Mouse (Mus musculus): Measurements from ENCODE around the gene Phf12. TPM values are rescaled to one million over a fixed set of nuclear protein-coding genes. Genes with fewer than 3 reads are reported as not detected.
A peak's percentile ranks its signal among the peaks of the same experiment; 100 is the strongest.

Phf12 gene
- total RNA-seq, 2 experiments from 2014 or later, result 27.2 to 45.7 TPM

DNA sequence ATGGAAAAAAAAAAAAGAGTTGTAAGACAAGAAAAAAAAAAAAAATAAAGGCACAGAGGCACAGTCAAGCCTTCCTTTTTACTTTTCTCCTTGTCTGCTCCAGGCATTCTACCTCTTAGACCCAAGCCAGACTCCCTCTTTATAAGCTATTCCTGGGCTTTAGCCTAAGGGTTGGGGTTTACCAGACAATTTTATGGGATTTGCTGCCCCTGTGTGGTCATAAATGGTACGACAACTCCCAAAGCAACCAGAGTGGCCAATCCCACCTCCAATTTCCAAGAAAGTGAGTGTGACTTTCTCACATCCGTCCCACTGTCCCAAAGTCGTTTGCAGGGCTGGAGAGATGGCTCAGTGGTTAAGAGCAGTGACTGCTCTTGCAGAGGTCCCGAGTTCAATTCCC, 15.4 kb upstream of the Phf12 start:
- peak; percentile 80 for ATAC-seq (replicated peaks; ENCODE audit: low FRiP score, poor library complexity, severe bottlenecking)

DNA sequence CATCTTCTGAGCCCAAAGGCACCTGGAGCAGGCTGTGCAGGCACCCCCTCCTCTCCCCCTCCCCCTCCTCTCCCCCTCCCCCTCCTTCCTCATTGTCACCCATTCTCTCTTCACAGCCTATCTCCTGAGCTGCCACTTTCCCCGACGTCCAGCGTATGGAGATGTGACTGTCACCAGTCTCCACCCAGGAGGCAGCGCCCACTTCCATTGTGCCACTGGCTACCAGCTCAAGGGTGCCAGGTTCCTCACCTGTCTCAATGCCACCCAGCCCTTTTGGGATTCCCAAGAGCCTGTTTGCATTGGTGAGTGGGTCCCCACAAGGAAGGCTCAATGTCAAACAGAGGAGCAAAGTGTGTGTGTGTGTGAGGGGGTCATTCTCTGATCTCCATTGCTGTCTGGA, 13.8 kb upstream of the Phf12 start:
- ATAC-seq (replicated peaks; ENCODE audit: low FRiP score, poor library complexity, severe bottlenecking), result no peak

DNA sequence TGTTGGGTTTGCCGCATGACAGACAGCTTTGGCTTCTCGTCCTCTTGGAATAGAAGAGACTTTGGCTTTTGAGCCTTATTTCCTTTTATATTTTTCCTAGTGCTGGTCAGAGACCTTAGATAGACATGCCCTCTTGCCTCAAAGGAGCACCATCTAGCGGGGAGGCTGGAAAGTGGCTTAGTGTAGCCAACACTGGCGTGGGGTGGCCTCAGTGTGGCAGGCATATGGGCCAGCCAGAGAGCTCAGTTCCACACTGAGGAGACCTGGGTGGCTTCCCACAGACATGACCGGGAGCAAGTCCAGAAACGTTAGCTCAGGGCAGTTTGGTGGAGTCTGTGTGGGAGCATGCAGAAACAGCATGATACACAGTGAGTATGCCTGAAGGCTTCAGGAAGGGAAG, 11.8 kb upstream of the Phf12 start:
- no peak for ATAC-seq (replicated peaks; ENCODE audit: low FRiP score, poor library complexity, severe bottlenecking)

DNA sequence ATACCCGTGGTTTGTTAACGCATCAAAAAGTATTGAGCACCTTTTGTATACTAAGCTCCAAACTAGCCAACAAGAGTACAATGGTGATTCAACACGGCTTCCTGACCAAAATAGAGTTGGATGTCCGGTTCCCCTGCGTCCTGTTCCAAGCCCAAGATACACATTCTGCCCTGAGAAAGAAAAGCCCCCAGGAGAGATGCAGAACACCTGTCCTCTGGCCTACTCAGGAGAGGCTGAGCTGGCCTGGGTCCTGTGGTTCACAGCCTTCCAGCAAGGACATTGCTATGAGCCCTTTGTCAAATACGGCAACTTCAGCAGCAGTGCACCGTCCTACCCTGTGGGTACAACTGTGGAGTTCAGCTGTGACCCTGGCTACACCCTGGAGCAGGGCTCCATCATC, 9.0 kb upstream of the Phf12 start:
- ATAC-seq (replicated peaks; ENCODE audit: low FRiP score, poor library complexity, severe bottlenecking), result no peak

DNA sequence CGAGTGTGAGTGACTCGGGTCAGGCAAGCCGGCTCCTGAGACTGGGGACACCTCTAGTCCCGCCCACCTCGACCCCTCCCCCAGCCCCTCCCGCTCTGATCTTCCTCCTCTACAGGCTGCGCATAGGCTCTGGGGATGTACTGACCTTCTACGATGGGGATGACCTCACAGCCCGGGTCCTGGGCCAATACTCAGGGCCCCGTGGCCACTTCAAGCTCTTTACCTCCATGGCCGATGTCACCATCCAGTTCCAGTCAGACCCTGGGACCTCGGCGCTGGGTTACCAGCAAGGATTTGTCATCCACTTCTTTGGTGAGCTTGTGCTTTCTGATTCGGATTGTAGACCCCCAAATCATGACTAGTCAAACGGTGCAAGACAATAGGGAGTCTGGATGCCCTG, 8.2 kb upstream of the Phf12 start:
- ATAC-seq (replicated peaks; ENCODE audit: low FRiP score, poor library complexity, severe bottlenecking), result no peak

DNA sequence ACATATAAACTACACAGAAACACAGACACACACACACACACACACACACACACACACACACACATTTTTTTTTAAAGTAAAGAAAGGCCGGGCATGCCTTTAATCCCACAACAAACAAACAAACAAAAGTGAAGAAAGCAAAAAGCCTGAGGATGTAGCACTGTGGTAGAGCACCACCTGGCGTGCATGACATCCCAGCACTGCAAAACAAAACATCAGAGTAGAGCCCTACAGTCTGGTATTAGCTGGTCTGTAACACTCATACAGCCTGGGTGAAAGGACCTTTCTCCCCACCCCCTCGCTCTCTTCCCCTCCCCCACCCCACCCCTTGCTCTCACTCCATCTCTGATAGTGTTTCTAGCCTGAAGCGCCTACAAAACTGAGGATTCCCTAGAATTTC, 6.7 kb upstream of the Phf12 start:
- no peak for ATAC-seq (replicated peaks; ENCODE audit: low FRiP score, poor library complexity, severe bottlenecking)

DNA sequence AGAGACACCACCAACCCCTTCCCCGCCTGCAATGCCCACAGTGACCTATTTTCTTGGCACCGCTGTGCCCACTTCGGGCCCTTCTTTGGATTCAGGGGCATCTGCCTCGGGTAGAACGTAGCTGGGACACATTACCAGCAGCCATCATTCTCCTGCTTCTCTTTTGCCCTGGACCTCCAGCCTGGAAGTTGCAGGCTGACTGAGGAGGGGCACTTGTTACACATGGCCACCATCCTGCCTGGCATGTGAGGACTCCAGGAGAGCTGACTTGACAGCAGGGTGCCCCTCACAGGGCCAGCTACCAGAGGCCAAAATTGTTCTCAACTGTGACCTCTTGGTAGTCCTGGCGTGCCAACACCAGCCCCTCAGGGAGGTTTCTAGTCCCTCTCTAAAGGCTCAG, 4.4 kb upstream of the Phf12 start:
- ATAC-seq (replicated peaks; ENCODE audit: low FRiP score, poor library complexity, severe bottlenecking), result no peak

DNA sequence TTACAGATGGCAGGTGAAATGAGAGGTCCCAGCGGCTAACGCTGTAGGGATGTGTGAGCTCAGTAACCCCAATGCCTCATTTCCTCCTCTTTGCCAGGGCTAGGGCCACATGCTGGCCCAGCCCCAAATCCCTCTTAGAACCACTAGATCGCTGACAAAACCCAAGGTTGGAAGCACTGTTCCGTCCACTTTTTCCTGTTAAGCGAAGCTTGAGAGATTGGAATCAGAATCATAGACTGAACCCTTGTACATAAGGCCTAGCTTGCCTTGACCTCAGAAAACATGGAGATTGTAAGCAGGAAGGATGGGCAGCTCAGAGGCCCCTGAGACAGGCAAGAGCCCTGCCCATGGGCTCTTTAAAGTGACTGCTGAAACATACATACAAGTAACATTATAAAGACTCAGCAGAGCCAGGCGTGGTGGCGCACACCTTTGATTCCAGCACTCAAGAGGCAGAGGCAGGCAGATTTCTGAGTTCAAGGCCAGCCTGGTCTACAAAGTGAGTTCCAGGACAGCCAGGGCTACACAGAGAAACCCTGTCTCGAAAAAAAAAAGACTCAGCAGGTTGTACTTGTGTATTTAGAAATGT, 3.2 kb upstream of the Phf12 start:
- no peak for ATAC-seq (replicated peaks; ENCODE audit: low FRiP score, poor library complexity, severe bottlenecking)

DNA sequence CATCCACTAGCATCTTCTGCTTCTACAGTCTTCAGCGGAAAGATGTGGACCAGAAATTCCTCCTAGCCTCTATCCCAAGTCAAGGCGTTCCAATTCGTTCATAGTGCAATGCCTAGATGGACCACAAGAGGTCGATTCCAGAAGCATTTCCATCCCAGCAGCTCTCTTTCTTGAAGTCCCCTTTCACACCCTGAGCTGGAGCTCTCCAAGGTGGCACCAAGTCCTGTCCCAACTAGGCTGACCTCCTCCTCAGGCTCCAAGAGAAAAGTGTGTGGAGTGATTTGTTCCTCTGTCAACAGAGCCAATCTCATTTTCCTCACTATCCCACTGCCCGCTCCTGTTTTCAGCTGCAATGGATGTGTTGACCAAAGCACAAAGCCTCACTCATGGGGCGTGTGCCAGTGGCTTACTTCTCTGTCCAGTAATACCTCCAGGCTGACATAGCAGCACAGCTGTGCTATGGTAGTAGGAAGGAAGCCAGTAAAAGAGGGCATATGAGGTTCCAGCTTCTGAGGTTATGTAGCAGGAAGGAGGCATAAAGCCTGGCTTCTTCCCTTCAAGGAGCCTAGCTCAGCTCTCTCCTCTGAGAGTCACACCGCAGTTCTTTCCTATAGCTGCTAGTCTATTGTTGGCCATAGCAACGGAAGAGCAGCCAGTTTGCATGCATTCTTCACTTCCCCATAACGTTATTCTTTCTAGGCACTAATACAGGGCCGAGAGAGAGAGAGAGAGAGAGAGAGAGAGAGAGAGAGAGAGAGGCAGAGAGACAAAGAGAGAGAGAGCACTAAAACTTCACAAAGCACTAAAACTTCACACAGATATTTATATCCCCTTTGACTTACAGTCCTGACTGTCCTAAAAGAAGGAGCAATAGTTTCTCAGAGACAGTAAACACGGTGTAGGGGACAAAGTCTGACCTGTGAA, 2.0 kb upstream of the Phf12 start:
- no peak for ATAC-seq (replicated peaks; ENCODE audit: low FRiP score, poor library complexity, severe bottlenecking)

DNA sequence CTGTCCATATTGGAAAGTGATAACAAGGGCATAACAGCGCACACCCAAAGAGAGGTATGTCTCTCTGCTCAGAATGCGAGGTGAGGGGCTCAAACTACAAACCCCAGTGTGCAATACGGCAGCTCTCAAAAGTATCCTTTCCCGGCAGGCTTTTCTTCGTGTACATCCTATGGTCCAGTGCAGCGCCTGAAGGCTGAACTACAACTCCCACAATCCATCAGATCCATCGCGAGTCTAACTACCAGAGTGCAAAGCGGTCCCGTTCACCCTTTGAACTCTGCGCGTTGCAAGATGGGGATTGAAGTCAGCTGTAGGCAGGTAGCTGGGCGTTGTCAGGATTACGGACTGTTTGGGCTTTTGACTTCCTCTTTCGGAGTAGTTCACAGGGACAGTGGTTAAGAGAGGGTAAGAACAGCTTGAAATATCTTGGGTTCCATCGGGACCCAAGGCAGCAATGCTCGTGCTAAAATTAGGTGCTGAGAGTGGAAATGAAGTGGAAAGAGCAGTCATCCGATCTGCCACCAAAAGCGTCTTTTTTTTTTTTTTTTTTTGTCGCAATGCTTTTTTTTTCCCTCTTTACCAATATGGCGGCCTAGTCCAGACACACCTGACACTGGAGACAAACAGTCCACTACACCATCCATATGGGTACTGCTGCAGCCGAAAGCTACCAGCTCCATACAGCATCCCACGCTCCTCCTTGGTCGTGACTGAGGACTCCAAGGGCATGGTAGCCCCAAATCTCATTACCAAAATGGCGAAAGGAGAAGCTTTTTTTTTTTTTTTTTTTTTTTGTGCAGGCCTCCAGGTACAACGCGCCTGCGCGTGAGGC, 729 bp upstream of the Phf12 start:
- ATAC-seq (replicated peaks; ENCODE audit: low FRiP score, poor library complexity, severe bottlenecking), result peak; percentile 76

DNA sequence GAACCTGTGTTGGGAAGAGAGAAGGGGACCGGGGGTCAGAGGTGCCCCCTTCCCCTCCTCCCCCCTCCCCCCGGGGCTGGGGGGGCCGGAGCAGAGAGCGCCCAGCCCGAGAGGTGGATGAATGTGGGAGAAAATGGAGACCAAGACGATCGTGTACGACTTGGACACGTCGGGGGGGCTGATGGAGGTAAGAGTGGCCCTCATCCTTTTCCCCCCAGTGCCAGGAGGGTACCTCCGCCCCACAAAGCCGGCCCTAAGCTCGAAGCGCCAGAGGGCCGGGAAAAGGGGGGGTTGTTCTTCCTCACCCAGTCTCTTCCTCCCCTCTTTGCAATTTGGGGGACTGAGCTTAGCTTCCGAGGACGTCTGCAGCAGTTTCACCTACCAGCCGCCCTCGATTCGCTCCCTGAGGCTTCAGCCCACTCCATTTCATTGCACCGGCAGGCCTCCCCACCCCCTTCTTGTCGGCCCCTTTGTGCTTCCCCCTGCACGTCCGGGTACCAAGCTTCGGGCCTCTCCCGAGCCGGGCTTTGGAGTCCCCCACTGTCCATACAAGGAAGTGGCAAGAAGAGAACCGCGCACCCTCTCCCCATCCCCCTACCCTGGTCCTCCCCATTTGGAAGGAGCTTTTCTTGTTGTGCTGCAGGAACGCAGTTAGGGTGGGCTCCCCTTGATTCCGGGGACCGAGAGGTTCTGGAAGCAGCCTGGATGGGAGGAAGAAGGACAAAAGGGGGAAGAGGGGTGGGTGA, 810 bp downstream of the Phf12 start:
- ATAC-seq (replicated peaks; ENCODE audit: low FRiP score, poor library complexity, severe bottlenecking), result no peak

DNA sequence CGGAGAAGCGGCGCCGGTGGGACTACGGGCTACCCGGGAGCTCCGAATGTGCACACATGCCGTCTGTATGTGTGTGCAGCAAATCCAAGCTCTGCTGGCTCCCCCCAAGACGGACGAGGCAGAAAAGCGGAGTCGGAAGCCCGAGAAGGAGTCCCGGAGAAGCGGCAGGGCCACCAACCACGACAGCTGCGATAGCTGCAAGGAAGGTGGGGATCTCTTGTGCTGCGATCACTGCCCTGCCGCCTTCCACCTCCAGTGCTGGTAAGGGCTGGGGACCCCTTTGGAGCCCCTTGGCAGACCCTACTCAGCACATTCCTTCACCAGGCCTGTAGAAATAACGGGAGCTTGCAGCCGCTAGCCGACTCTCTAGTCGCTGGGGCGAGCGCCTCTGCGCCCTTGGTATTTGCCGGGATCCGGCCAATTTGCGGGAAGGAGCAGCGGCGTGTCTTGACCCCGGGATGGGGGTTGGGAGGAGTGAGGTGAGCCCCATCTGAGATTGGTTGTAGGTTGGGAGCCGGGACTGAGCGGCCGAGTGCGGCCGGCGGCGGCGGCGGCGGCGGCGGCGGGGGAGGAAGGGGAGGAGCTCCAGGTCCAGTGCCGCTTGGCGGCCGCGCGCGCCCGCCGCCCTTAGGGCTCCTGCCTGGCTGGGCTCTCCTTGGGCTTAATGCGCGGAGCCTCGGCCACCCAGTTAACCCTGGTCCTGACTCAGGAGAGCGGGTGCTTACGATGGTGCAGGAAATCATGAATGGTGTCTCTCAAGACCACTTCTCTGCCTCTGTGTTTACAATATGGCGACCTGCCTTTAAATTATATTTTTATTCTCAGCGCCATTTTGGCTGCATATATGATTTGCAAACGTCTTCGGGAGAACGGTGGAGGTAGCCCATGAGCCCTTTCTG, 1.6 kb downstream of the Phf12 start:
- ATAC-seq (replicated peaks; ENCODE audit: low FRiP score, poor library complexity, severe bottlenecking), result peak; percentile 50

DNA sequence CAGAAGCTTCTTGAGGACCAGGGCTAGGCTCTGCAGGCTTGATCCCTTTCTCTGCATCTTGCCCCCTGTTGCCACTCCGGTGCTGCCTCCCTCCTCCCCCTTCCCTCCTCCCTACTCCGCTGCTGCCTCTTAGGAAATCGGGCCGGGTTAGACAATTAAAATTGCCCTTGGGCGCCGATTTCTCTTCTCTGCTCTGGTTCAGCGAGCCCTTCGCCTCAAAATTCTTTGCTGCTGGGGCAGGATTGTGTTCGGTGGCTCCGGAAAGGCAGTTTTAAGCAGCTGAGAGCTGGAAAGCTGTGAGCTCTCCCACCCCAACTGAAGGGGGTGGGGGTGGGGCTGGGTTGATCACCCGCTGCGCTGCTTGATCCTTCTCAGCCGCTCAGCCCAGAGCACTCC, 2.3 kb downstream of the Phf12 start:
- ATAC-seq (replicated peaks; ENCODE audit: low FRiP score, poor library complexity, severe bottlenecking), result no peak

DNA sequence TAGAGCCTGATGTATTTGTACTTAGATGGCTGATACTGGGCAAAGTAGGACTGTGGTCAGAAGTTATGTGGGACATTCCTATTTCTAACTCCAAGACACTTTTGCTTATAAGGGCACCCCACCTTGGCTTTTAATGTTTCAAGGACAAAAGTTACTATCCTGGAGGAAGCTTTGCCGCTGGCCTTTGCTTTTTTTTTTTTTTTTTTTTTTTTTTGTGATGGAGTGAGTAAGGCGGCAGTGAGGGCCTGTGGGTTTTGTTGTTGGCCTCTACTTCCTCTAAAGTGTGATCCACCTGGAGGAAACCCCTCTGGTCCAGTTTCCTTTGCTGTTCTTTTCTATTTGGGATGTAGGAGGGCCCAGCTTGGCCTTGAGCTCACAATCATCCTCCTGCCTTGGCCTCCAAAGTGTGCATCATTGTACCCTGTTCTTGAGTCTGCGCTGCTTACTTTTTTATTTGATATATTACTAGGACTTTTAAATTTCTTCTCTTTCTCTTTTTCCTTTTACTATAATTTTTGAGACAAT, 3.0 kb downstream of the Phf12 start:
- no peak for ATAC-seq (replicated peaks; ENCODE audit: low FRiP score, poor library complexity, severe bottlenecking)

DNA sequence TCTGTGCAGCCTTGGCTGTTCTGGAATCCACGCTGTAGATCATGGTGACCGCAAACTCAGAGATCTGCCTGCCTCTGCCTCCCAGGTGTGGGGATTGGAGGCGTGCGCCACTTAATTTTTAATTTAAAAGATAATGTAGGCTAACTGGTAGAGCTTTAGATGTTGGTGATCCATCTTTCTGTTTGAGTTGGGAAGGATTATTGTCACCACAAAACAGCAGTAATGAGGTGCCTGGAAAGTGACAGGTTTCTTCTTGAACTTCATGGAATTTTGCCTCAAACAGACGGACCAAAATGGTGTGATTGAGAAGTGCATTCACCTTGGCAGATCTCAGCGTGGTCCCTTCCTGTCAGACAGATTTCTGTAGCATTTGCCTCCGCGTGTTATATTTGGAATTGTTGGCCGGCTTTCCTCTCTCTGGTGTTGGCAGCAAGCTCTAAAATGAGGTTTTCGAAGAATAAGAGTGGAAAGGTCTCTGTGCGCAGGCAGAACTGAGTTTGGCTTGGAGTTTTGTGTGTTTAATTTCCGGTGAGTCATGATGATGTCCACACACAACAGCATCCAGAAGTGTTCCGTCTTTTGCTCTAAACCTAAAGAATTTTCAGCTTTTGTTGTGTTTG, 6.6 kb downstream of the Phf12 start:
- ATAC-seq (replicated peaks; ENCODE audit: low FRiP score, poor library complexity, severe bottlenecking), result no peak

DNA sequence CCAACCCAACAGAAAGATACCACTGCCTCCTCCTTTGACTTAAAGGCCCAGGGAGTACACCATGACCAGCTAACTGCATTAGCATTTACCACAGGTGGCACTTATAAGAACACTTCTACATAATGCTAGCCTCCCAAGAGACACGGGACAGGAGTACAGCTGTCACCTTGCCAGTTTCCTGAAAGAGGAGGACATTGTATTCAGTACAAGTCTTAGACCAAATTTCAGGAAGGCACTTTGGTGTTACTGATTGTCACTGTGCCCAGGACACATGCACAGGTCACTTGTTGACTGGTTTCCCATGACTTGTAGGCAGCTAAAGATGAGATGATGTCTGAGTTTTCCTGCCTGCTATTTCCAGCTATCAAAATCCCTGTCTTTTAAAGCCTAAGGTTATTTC, 13.0 kb downstream of the Phf12 start:
- ATAC-seq (replicated peaks; ENCODE audit: low FRiP score, poor library complexity, severe bottlenecking), result no peak

DNA sequence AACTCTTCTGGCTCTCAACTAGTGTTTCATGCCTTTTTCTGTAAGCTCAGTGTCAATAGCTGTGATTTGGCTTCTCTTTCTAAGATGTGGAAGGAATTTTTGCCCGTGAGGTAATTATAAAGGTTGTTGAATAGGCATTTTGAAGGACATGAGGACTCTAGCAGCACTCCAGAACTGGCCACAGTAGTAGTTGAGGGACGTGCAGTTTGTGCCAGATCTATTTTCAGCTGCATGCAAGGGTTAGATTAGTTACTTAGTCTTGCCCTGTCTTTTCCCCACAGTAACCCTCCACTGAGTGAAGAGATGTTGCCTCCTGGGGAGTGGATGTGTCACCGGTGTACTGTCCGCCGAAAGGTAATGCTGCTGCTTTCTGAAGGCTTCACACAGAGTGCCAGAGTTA, 23.9 kb downstream of the Phf12 start:
- no peak for ATAC-seq (replicated peaks; ENCODE audit: low FRiP score, poor library complexity, severe bottlenecking)

DNA sequence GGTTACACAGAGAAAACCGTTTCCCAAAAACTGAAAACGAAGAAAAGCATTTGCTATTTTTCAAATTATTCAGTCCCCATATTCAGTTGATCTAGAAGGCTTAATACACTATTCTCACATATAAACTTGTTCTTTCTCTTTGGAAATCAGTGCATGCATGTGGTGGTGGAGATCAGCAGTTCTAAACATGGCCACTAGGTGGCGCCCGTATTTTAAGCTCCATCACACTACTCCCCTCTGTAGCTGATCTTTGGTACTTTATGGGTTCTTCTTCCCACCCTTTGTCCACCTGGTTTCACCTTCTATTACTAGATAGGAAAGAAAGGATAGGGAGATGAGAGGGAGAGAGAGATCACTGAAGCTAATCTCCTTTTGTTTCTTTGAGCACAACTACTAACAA, 37.1 kb downstream of the Phf12 start:
- ATAC-seq (replicated peaks; ENCODE audit: low FRiP score, poor library complexity, severe bottlenecking), result peak; percentile 71
